Mouse (Mus musculus) small intestine, adult 2 months (tissue): ENCODE data around the gene Dst.

ENCODE experiments used
- CTCF ChIP-seq: fragments of 200-500 bp; IDR thresholded peaks from 2 replicates; pipeline ENCODE4 v1.5.1; 2012; ENCODE audit warnings: low read depth, mild to moderate bottlenecking, control low read depth, inconsistent platforms, low read length, moderate library complexity, mixed read lengths; ENCODE audit not compliant: insufficient replicate concordance, insufficient read length; ENCODE audit errors: extremely low read depth
- POLR2A ChIP-seq: fragments of 200-500 bp; IDR thresholded peaks from 2 replicates; pipeline ENCODE4 v1.6.1; 2012; ENCODE audit warnings: low read depth, mild to moderate bottlenecking, control low read depth, inconsistent platforms, low read length, moderate library complexity

- TF ChIP-seq CTCF (no peak), POLR2A (no peak)
These were observed 276.2 kb downstream of the Dst start for GRCm38 (mm10) chr1:34184266-34184665.
